Mouse (Mus musculus) C2C12 (cell line): Measurements from ENCODE around the gene Ezr. TPM values are rescaled to one million over a fixed set of nuclear protein-coding genes. Genes with fewer than 3 reads are reported as not detected.

Source experiments
- H3K27me3 ChIP-seq: one replicate; pipeline ENCODE4 v1.6.1; 2011; ENCODE audit not compliant: control insufficient read depth, insufficient read depth, insufficient read length
- H3K36me3 ChIP-seq: one replicate; pipeline ENCODE4 v1.6.1; 2011; ENCODE audit not compliant: control insufficient read depth, insufficient read depth
- H3K4me3 ChIP-seq: one replicate; pipeline ENCODE4 v1.5.1; 2011; ENCODE audit warnings: mild to moderate bottlenecking, control low read depth; ENCODE audit not compliant: poor library complexity, insufficient read depth, severe bottlenecking
- H3K79me2 ChIP-seq: one replicate; pipeline ENCODE4 v1.6.1; 2011; ENCODE audit not compliant: control insufficient read depth, insufficient read depth
- H3K79me3 ChIP-seq: one replicate; pipeline ENCODE4 v1.6.1; 2011; ENCODE audit warnings: low read depth, control low read depth
- H3ac ChIP-seq: one replicate; pipeline ENCODE3; 2011; ENCODE audit warnings: low read depth; ENCODE audit not compliant: control insufficient read depth, insufficient read length
- CEBPB ChIP-seq: IDR thresholded peaks from one replicate; pipeline ENCODE4 v1.6.1; 2011; ENCODE audit warnings: low read depth, mild to moderate bottlenecking, control low read depth, moderate library complexity
- CTCF ChIP-seq: IDR thresholded peaks from one replicate; pipeline ENCODE4 v1.5.1; 2011; ENCODE audit not compliant: control insufficient read depth, insufficient read depth, insufficient read length
- FOSL1 ChIP-seq: IDR thresholded peaks from one replicate; pipeline ENCODE4 v1.8.0; 2011; ENCODE audit warnings: mild to moderate bottlenecking, low read length; ENCODE audit not compliant: poor library complexity, insufficient read depth, severe bottlenecking
- MAX ChIP-seq: IDR thresholded peaks from one replicate; pipeline ENCODE4 v1.6.1; 2011; ENCODE audit warnings: mild to moderate bottlenecking, control low read depth
- MYOD1 ChIP-seq: IDR thresholded peaks from one replicate; pipeline ENCODE4 v1.6.1; 2011; ENCODE audit warnings: low read depth; ENCODE audit not compliant: control insufficient read depth, insufficient read length
- MYOG ChIP-seq: IDR thresholded peaks from one replicate; pipeline ENCODE4 v1.6.1; 2011; ENCODE audit not compliant: control insufficient read depth, insufficient read length; ENCODE audit errors: extremely low read depth
- USF1 ChIP-seq: IDR thresholded peaks from one replicate; pipeline ENCODE4 v1.6.1; 2011; ENCODE audit warnings: low read depth, mild to moderate bottlenecking, control low read depth, moderate library complexity
- polyA plus RNA-seq: library from polyadenylated mRNA; unstranded; fragments of >200 nt; fragmentation: generic; extraction: Trizol; gene quantifications from one replicate; pipeline ENCODE4 v1.2.1, GENCODE M21; 2012; ENCODE audit warnings: missing spikeins

Gene Ezr
- polyA plus RNA-seq, 1 experiment: 78.7 TPM

DNA sequence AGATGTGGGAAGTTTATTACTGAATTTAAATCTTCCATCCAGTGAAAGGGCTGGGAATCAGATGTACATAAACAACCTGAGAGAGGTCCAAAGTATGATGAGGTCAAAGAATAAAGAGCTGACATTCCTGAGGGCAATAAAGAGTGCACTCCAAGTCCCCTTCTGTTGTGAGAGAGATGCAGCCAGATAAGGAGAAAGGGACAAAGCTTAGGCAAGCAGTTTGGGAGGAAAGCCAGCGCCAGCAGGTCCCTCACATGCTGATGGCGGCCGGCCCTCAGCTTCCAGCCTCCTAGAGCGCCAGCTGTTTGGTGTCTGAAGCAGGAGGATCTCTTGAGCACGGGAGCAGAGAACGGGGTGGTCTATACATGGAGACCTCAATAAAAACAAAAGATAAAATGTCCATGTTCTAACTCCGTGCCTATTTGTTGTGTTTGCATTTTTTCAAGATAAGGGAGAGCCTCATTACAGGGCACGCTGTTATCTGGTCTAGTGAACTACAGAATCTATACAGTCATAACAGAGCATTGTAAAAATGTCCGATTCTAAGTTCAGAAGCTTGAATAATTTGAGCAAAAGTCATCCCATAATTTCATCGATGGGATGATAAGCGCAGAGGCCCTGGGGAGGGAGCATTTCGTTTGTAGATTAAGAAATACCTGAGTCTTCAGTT is 15.9 kb upstream of the Ezr start:
- H3K79me3 ChIP-seq: no peaks in the 10 kb centered on the region
- no peak for TF ChIP-seq CTCF
- no peak for TF ChIP-seq CEBPB
- TF ChIP-seq FOSL1: no peak
- TF ChIP-seq MYOG: no peak
- no peak for TF ChIP-seq MYOD1
- TF ChIP-seq MAX: no peak
- H3K36me3 ChIP-seq: no peaks in the 10 kb centered on the region
- no peak overlapping the region for H3ac ChIP-seq
- no peaks in the 10 kb centered on the region for H3K79me2 ChIP-seq
- no peaks in the 10 kb centered on the region for H3K27me3 ChIP-seq
- H3K4me3 ChIP-seq: no peak overlapping the region

DNA sequence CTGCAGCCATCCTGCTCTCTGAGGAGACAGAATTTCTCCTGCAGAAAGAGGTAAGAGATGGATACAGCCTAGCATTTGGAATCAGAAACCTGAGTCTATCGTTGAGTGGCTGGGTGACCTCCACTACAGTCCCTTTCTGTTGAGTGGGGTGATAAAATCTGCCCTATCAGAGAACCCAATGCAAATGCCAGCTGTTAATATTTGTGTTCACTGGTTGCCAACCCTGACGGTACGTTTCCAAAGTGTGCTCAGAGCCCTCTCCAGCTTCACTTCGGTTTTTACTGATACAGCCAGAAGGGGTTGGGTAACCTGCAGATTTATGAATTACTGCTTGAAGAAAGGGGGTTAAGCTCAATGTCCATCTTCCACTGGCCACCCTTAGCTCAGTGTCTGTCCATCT is 14.9 kb upstream of the Ezr start:
- no peaks in the 10 kb centered on the region for H3K79me3 ChIP-seq
- H3K36me3 ChIP-seq: no peaks in the 10 kb centered on the region
- H3K79me2 ChIP-seq: no peaks in the 10 kb centered on the region
- TF ChIP-seq FOSL1: no peak
- TF ChIP-seq USF1: no peak
- no peak for TF ChIP-seq MYOG
- no peak for TF ChIP-seq CEBPB
- no peak for TF ChIP-seq MAX
- TF ChIP-seq MYOD1: no peak
- TF ChIP-seq CTCF: no peak
- H3K4me3 ChIP-seq: no peak overlapping the region
- H3ac ChIP-seq: no peak overlapping the region
- H3K27me3 ChIP-seq: no peaks in the 10 kb centered on the region

DNA sequence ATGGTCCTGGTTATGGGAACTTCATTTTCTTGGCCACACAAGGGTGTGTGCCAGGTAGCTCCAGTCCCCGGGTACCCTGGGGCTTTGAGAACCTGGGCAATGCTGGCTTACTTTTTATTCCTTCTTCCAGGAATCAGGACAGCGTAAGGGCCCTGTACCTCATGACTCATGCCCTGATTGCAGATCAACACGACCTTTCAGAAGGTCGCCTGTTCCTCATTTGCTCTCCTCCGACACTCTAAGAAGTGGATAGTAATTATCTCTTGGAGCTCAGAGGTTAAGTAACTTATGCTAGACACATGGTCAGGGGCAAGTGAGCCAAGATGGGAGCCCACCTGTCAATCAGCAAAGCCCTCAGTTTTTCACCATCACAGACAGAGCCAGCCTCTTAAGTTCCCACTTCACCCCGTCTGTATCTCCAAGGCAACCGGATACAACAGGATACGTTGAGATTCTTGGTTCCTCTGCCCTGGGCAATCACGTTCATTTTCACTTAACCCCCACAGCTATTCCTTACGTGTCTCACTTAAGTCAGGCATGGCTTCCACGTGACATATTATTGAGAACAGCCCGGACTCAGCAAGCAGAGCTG is 11.7 kb upstream of the Ezr start:
- no peaks in the 10 kb centered on the region for H3K36me3 ChIP-seq
- TF ChIP-seq USF1 (no peak), MAX (no peak), CEBPB (no peak), CTCF (no peak), MYOG (no peak), FOSL1 (no peak)
- H3K79me2 ChIP-seq: no peaks in the 10 kb centered on the region
- no peak overlapping the region for H3ac ChIP-seq
- no peaks in the 10 kb centered on the region for H3K27me3 ChIP-seq
- no peak overlapping the region for H3K4me3 ChIP-seq
- H3K79me3 ChIP-seq: no peaks in the 10 kb centered on the region

DNA sequence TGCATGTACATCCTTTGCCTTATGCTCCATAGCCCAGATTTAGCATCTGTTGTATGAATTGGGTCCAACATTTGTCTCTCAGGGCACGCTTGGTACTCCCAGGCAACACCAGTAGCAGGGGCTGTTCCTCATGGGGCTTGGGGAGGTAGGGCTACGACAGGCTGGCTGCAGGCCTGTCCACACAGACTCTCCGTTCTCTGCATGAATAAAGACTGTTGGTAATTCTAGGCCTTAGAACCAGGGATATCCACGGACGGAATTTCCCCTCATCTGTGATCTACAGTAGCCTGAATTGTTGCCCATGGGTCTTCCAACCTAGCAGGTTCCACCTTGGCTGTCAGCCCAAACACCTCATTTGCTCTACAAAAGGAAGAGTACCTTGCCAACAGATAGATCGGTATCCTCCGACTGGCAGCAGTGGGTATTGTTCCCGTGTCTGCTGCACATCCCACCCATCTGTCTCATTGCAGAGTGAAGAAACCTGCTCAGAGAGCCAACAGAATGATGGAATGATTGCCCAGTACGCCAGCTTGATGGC is 7.1 kb upstream of the Ezr start:
- H3K79me3 ChIP-seq: no peaks in the 10 kb centered on the region
- no peaks in the 10 kb centered on the region for H3K36me3 ChIP-seq
- TF ChIP-seq USF1: no peak
- no peak for TF ChIP-seq FOSL1
- TF ChIP-seq MYOD1: no peak
- no peaks in the 10 kb centered on the region for H3K27me3 ChIP-seq
- no peak overlapping the region for H3ac ChIP-seq
- no peak overlapping the region for H3K4me3 ChIP-seq
- H3K79me2 ChIP-seq: no peaks in the 10 kb centered on the region

DNA sequence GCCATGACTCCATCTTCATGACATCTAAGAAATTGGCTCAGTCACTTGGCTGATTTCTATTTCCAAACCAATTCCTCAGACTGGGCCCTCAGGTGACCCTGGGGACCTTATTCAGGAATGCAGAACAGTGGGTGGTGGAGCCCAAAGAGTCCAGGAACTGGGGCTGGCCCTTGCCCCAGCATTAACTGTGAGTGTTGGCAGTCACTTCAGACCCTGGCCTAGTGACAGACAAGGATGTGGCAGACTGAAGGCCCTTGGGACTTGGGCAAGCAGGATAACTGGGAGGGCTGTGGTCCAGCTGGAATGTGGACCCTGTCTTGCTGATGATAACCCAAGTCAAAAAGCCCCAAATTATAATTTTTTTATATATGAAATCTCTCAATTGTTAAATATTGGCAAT is 6.5 kb upstream of the Ezr start:
- H3K79me2 ChIP-seq: no peaks in the 10 kb centered on the region
- no peak overlapping the region for H3ac ChIP-seq
- no peak overlapping the region for H3K4me3 ChIP-seq
- H3K79me3 ChIP-seq: no peaks in the 10 kb centered on the region
- H3K36me3 ChIP-seq: no peaks in the 10 kb centered on the region
- TF ChIP-seq CEBPB (no peak), FOSL1 (no peak), CTCF (no peak), MAX (no peak), MYOD1 (no peak), USF1 (no peak), MYOG (no peak)
- H3K27me3 ChIP-seq: no peaks in the 10 kb centered on the region

DNA sequence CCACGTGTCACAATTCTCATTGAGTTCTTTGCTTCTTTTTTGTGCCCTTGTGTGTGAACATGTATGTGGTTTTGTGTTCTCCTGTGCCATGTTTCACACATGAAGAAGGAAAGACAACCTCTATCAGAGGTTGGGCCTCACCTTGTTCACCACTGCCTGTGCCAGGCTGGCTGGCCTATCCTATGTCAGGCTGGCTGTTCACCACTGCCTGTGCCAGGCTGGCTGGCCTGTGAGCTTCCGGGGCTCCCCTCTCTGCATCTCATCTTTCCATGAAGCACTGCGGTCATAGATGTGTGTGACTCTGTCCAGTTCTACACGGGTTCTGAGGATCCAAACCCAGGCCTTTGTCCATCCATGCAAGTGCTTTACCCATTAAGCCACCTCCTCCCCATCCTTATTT is 4.7 kb upstream of the Ezr start:
- no peaks in the 10 kb centered on the region for H3K36me3 ChIP-seq
- no peak for TF ChIP-seq CTCF
- no peak for TF ChIP-seq FOSL1
- no peak for TF ChIP-seq MYOG
- TF ChIP-seq MAX: no peak
- no peak for TF ChIP-seq MYOD1
- no peak for TF ChIP-seq USF1
- no peak for TF ChIP-seq CEBPB
- no peaks in the 10 kb centered on the region for H3K27me3 ChIP-seq
- no peak overlapping the region for H3ac ChIP-seq
- no peak overlapping the region for H3K4me3 ChIP-seq
- peaks cover 2% of the 10 kb centered on the region for H3K79me3 ChIP-seq
- peaks cover 4% of the 10 kb centered on the region for H3K79me2 ChIP-seq
